Mouse (Mus musculus): Measurements from ENCODE around the gene Snu13. TPM values are rescaled to one million over a fixed set of nuclear protein-coding genes. Genes with fewer than 3 reads are reported as not detected.

Snu13 gene
- total and polyA plus RNA-seq, 3 experiments = 49.5 to 52.7 (median 49.5) TPM

- Histone ChIP-seq H3K36me3 (ENCODE audit: control insufficient read depth, insufficient read depth, low read length) (no peaks in the 10 kb centered on the region), H3K4me3 (no peak overlapping the region), H3K4me1 (ENCODE audit: control insufficient read depth, insufficient read depth, low read length) (no peaks in the 10 kb centered on the region), H3K9ac (ENCODE audit: low read depth, low read length) (no peak overlapping the region), H3K27ac (no peak overlapping the region), H3K27me3 (ENCODE audit: control insufficient read depth, insufficient read depth, low read length) (no peaks in the 10 kb centered on the region), H3K79me2 (replicated peaks; ENCODE audit: control insufficient read depth, insufficient read depth, low read length) (no peaks in the 10 kb centered on the region)
- TF ChIP-seq POLR2A (IDR thresholded peaks at IDR 0.05; ENCODE audit: insufficient read depth, low read depth, low read length) (no peak), EP300 (IDR thresholded peaks at IDR 0.05; ENCODE audit: insufficient read depth, low read depth, low read length) (no peak), CTCF (IDR thresholded peaks at IDR 0.05) (no peak)
- WGBS = 40% methylated on average over 13 of the region's 13 CpGs
- intact Hi-C loops (cut with DNase I) = no loop called here
- DNase-seq = peak in 1 of 2 experiments; percentile 7
These were observed 24.8 kb downstream of the Snu13 start for GRCm38 (mm10) chr15:82022535-82023088.

DNA sequence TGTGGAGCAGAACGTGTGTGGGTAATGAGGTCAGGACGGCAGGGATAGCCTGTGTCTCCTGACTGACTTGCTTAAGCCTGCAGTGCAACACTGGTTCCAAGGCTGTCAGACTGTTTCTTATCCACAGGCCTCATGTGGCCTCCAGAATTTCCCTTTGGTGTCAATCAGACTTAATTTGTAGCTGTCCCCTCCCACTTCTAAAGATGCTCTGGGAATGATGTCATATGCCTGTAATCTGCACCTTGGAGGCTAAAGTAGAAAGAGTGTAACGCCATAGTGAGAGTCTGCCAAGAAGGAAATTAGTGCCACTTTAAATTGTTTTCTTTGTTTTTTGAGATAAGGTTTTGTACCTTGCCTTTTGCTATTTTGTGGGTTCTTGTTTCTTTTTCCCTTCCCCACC is 28.1 kb downstream of the Snu13 start:
- no peak overlapping the region for H3K9ac ChIP-seq (ENCODE audit: low read depth, low read length)
- H3K4me1 ChIP-seq (ENCODE audit: control insufficient read depth, insufficient read depth, low read length) = peaks cover 1% of the 10 kb centered on the region; the same call in 1 of the 2 replicates
- H3K4me3 ChIP-seq = no peak overlapping the region
- 50% methylated on average over 3 of the region's 3 CpGs for whole genome bisulfite sequencing
- no peaks in the 10 kb centered on the region for H3K27me3 ChIP-seq (ENCODE audit: control insufficient read depth, insufficient read depth, low read length)
- H3K36me3 ChIP-seq (ENCODE audit: control insufficient read depth, insufficient read depth, low read length) = no peaks in the 10 kb centered on the region; the same call in 1 of the 2 replicates
- TF ChIP-seq CTCF (IDR thresholded peaks at IDR 0.05) = no peak
- TF ChIP-seq EP300 (IDR thresholded peaks at IDR 0.05; ENCODE audit: insufficient read depth, low read depth, low read length) = no peak
- TF ChIP-seq POLR2A (IDR thresholded peaks at IDR 0.05; ENCODE audit: insufficient read depth, low read depth, low read length) = no peak
- no peak overlapping the region for H3K27ac ChIP-seq
- intact Hi-C loops (cut with DNase I) = no loop called here
- no peaks in the 10 kb centered on the region for H3K79me2 ChIP-seq (replicated peaks; ENCODE audit: control insufficient read depth, insufficient read depth, low read length)
- no peak for DNase-seq

DNA sequence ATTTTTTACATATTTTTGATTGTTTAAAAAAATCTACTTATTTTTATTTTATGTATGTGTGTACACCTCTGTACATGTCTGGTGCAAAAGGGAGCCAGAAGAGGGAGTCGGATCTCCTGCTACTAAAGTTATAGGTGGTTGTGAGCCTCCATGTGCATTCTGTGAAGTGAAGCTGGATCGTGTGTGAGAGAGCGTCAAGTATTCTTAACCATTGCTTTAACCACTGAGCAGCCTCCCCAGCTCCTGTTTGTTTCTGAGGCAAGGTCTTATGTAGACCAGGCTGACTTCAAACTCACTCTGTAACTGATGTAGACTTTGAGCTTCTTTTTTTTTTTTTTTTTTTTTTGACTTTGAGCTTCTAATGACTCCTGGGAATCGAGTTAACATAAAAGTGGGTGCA is 29.9 kb downstream of the Snu13 start:
- no peak overlapping the region for H3K4me3 ChIP-seq
- H3K9ac ChIP-seq (ENCODE audit: low read depth, low read length) = no peak overlapping the region
- intact Hi-C loops (cut with DNase I) = no loop called here

GRCm38 (mm10) chr15:82016830-82017229 is 30.6 kb downstream of the Snu13 start:
- Histone ChIP-seq H3K4me3 (peak overlapping the region; percentile 68), H3K4me1 (ENCODE audit: control insufficient read depth, insufficient read depth, low read length) (peaks cover 1% of the 10 kb centered on the region; the same call in 1 of the 2 replicates), H3K27ac (no peak overlapping the region), H3K9ac (ENCODE audit: low read depth, low read length) (peak overlapping the region; percentile 87), H3K79me2 (replicated peaks; ENCODE audit: control insufficient read depth, insufficient read depth, low read length) (no peaks in the 10 kb centered on the region), H3K27me3 (ENCODE audit: control insufficient read depth, insufficient read depth, low read length) (no peaks in the 10 kb centered on the region), H3K36me3 (ENCODE audit: control insufficient read depth, insufficient read depth, low read length) (no peaks in the 10 kb centered on the region; the same call in 1 of the 2 replicates)
- TF ChIP-seq EP300 (IDR thresholded peaks at IDR 0.05; ENCODE audit: insufficient read depth, low read depth, low read length) (no peak), CTCF (IDR thresholded peaks at IDR 0.05) (no peak), POLR2A (IDR thresholded peaks at IDR 0.05; ENCODE audit: insufficient read depth, low read depth, low read length) (no peak)
- no peak for DNase-seq
- intact Hi-C loops (cut with DNase I) = no loop called here
- WGBS = 16% methylated on average over 6 of the region's 6 CpGs

More for the DNA sequence above, 29.9 kb downstream of the Snu13 start:
- WGBS = 85% methylated on average over 4 of the region's 4 CpGs
- Histone ChIP-seq H3K79me2 (replicated peaks; ENCODE audit: control insufficient read depth, insufficient read depth, low read length) (no peaks in the 10 kb centered on the region), H3K27me3 (ENCODE audit: control insufficient read depth, insufficient read depth, low read length) (no peaks in the 10 kb centered on the region), H3K27ac (no peak overlapping the region), H3K36me3 (ENCODE audit: control insufficient read depth, insufficient read depth, low read length) (no peaks in the 10 kb centered on the region; the same call in 1 of the 2 replicates), H3K4me1 (ENCODE audit: control insufficient read depth, insufficient read depth, low read length) (peaks cover 1% of the 10 kb centered on the region; the same call in 1 of the 2 replicates)
- TF ChIP-seq CTCF (IDR thresholded peaks at IDR 0.05) = no peak
- TF ChIP-seq POLR2A (IDR thresholded peaks at IDR 0.05; ENCODE audit: insufficient read depth, low read depth, low read length) = no peak
- no peak for TF ChIP-seq EP300 (IDR thresholded peaks at IDR 0.05; ENCODE audit: insufficient read depth, low read depth, low read length)
- no peak for DNase-seq

- Histone ChIP-seq H3K4me1 (ENCODE audit: control insufficient read depth, insufficient read depth, low read length) (peaks cover 1% of the 10 kb centered on the region; the same call in 1 of the 2 replicates), H3K4me3 (peak overlapping the region; percentile 68), H3K36me3 (ENCODE audit: control insufficient read depth, insufficient read depth, low read length) (no peaks in the 10 kb centered on the region; the same call in 1 of the 2 replicates), H3K79me2 (replicated peaks; ENCODE audit: control insufficient read depth, insufficient read depth, low read length) (no peaks in the 10 kb centered on the region), H3K27me3 (ENCODE audit: control insufficient read depth, insufficient read depth, low read length) (no peaks in the 10 kb centered on the region), H3K9ac (ENCODE audit: low read depth, low read length) (peak overlapping the region; percentile 87), H3K27ac (peak overlapping the region; percentile 74)
- WGBS = under 1% methylated on average over 53 of the region's 53 CpGs
- TF ChIP-seq CTCF (IDR thresholded peaks at IDR 0.05) = peak; percentile 32
- peak; percentile 66; the same call in 1 of the 2 replicates for TF ChIP-seq EP300 (IDR thresholded peaks at IDR 0.05; ENCODE audit: insufficient read depth, low read depth, low read length)
- peak; percentile 81 for TF ChIP-seq POLR2A (IDR thresholded peaks at IDR 0.05; ENCODE audit: insufficient read depth, low read depth, low read length)
- DNase-seq = peak; percentile 99 to 100
- intact Hi-C loops (cut with DNase I) = no loop called here
These were observed 31.1 kb downstream of the Snu13 start for GRCm38 (mm10) chr15:82016101-82016808.

Measured in heart, adult 2 months (tissue).